Mouse (Mus musculus) ES-Bruce4 (cell line): ENCODE measurements around the gene Vmn2r69. TPM values are rescaled to one million over a fixed set of nuclear protein-coding genes. Genes with fewer than 3 reads are reported as not detected.

Experiments
- H3K27ac ChIP-seq: 2 replicates; pipeline ENCODE4 v1.5.1; 2012; ENCODE audit warnings: low read length, inconsistent platforms; ENCODE audit not compliant: insufficient read depth
- H3K27me3 ChIP-seq: 2 replicates; pipeline ENCODE4 v1.6.1; 2012; ENCODE audit warnings: mild to moderate bottlenecking, low read length, inconsistent platforms; ENCODE audit not compliant: control insufficient read depth, poor library complexity, insufficient read depth, severe bottlenecking
- H3K36me3 ChIP-seq: 2 replicates; pipeline ENCODE4 v1.6.1; 2012; ENCODE audit warnings: inconsistent platforms, mild to moderate bottlenecking, low read length, moderate library complexity; ENCODE audit not compliant: control insufficient read depth, poor library complexity, insufficient read depth, severe bottlenecking
- H3K4me1 ChIP-seq: one replicate; pipeline ENCODE4 v1.8.1; 2011; ENCODE audit warnings: low read length; ENCODE audit not compliant: control insufficient read depth, insufficient read depth
- H3K4me3 ChIP-seq: 2 replicates; pipeline ENCODE4 v1.5.1; 2011; ENCODE audit warnings: low read depth, mild to moderate bottlenecking, low read length
- H3K9ac ChIP-seq: 2 replicates; pipeline ENCODE4 v1.6.1; 2012; ENCODE audit warnings: low read depth, mild to moderate bottlenecking, inconsistent platforms; ENCODE audit not compliant: poor library complexity, severe bottlenecking
- H3K9me3 ChIP-seq: replicated peaks from 2 replicates; pipeline ENCODE4 v1.6.1; 2012; ENCODE audit warnings: mild to moderate bottlenecking, low read length, inconsistent platforms; ENCODE audit not compliant: control insufficient read depth, poor library complexity, insufficient read depth, severe bottlenecking
- CTCF ChIP-seq: IDR thresholded peaks from one replicate; pipeline ENCODE4 v1.8.1; 2011; ENCODE audit warnings: low read depth, low read length
- EP300 ChIP-seq: IDR thresholded peaks from 2 replicates; pipeline ENCODE4 v1.6.1; 2011; ENCODE audit warnings: low read depth, low read length; ENCODE audit not compliant: insufficient read depth
- POLR2A ChIP-seq: IDR thresholded peaks from one replicate; pipeline ENCODE4 v1.8.1; 2011; ENCODE audit warnings: low read length; ENCODE audit not compliant: insufficient read depth
- polyA plus RNA-seq: library from polyadenylated mRNA; stranded (reverse); fragments of >200 nt; gene quantifications from 2 replicates; pipeline ENCODE4 v1.2.4, GENCODE M21; 2011; ENCODE audit warnings: low read depth; ENCODE audit not compliant: missing spikeins, insufficient read depth, insufficient read length

The Vmn2r69 gene
- polyA plus RNA-seq, result not detected in 2 replicates

- Histone ChIP-seq H3K4me1 (no peaks in the 10 kb centered on the region), H3K9ac (no peak within 1 kb of the TSS), H3K36me3 (no peaks in the 10 kb centered on the region), H3K27me3 (no peaks in the 10 kb centered on the region), H3K4me3 (no peak within 1 kb of the TSS), H3K9me3 (no peaks in the 10 kb centered on the region), H3K27ac (no peak within 1 kb of the TSS)
- no peak for TF ChIP-seq POLR2A
- no peak for TF ChIP-seq CTCF
- TF ChIP-seq EP300, result no peak
Observed at GRCm38 (mm10) chr7:85415820-85416219, at the start of gene Vmn2r69. Gene Vmn2r69, minus strand, starts transcription at chr7:85415920.

Other genes with a start within 250 kb of the Vmn2r69 start
- not detected in 2 replicates for gene Vmn2r68, start 178.1 kb downstream of the Vmn2r69 start, polyA plus RNA-seq
- not detected in 2 replicates for gene Vmn2r71, start 147.2 kb upstream of the Vmn2r69 start, polyA plus RNA-seq
- not detected in 2 replicates for gene Vmn2r70, start 153.3 kb upstream of the Vmn2r69 start, polyA plus RNA-seq